Mouse (Mus musculus): ENCODE measurements around the gene Rorb.

The Rorb gene

DNA sequence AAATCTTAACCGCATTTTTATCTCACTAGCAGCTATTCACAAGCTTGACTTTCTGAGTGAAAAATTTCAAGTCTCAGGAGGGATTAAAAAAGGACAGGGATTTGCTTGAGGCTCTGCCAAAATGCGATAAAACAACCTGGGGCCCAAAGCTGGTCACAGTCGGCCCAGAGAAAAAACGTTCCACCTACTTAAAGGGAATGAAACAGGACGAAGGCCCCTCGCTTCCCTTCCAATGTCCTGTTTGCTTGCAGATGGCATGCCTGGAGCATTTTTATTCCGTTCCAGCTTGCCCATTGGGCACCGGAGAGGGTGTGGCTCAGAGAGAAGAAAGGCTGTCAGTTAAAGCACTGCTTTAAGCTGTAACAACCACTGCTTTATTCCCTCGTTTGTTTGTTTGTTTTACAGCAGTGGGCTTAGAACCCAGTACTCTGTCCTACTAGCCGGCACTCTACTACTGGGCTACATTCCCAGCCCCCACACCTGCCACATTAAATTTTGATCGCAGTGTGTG, 221.8 kb downstream of the Rorb start:
- DNase-seq (ENCODE audit: low read depth, low spot score) = no peak

DNA sequence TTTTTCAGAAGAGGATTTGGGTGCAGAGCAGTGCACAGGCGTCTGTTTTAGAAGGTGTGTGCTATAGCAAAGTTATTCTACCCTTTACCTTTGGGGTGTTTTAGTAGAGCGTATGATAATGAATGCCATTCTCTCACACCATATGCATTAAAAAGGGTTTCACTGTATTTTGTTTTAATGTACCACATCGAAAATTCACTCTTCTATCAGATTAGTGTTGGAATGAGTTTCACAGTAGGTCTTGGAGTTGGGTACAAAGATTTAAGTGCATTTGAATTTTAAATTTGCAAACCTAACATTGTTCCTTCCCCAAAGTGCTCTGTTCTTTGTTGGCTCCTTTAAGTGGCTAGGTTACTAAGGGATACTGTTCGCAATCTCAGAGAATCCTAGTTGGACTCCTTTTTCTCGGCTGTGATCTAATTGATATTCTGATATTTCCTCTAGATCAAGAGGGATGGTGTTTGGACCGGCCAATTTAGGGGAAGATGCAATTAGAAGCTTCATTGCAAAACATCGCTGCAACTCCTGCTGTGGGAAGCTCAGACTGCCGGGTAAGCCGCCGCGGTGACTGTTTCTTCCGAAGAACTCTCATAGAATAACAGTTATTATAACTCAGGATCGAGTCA, 222.4 kb downstream of the Rorb start:
- no peak for DNase-seq (ENCODE audit: low read depth, low spot score)

DNA sequence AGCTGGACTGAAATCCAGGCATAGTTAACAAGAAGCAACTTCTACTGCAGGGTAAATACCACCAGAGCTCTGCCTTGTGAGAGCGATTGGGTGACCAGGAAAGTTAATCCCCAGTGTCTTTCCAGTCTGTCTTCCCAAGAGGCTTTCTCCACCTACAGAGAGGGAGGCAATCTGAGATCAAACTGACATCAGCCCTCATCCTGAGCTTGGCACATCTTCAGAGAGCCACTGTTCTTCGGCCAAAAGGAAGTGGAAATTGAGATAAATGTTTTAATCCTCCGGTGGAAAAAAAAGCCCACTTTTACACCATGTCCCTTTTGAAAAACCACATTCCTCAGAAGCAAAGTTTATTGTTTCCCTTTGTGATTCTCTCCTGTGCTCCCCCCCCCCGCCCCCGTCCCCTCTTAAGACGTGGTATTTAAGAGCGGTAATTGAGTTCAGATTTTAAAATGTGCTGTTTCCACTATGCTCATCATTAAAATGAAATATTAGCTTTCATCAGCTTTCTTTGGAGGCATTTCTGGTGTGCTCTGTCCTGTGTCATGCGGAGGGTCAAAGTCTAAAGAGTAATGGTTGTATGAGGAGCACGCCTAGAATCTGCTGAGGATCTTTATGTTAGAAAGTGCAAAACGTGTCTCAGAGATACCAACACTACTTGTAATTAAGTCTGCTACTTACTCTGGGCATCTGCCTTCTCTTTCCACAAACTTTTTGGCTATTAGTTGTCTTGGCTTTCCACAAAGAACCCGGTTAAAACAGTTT, 223.2 kb downstream of the Rorb start:
- DNase-seq (ENCODE audit: low read depth, low spot score) = no peak

- no peak for DNase-seq (ENCODE audit: low read depth, low spot score)
Measured at GRCm38 (mm10) chr19:18881162-18881561, 229.8 kb downstream of the Rorb start.

All from CD4-positive helper T cell, adult 2 months (primary cell).